Mouse (Mus musculus): ENCODE measurements around the gene Phc2. TPM values are rescaled to one million over a fixed set of nuclear protein-coding genes. Genes with fewer than 3 reads are reported as not detected.

The Phc2 gene
- total and polyA plus RNA-seq, 3 experiments = 23.7 to 65.5 TPM; not detected in 1

- H3K4me1 ChIP-seq (ENCODE audit: control insufficient read depth in 1 of 2, insufficient read depth in 2 of 2, low read length in 2 of 2) = no peaks in the 10 kb centered on the region
Observed at GRCm38 (mm10) chr4:128672494-128672893, 18.0 kb downstream of the Phc2 start.

GRCm38 (mm10) chr4:128678564-128679217, 24.2 kb downstream of the Phc2 start:
- Histone ChIP-seq H3K27me3 (ENCODE audit: control insufficient read depth in 1 of 2, insufficient read depth in 2 of 2, low read length in 2 of 2) (peaks cover 4 to 9% of the 10 kb centered on the region in 2 experiments; a peak in 3 of 4 replicates), H3K27ac (ENCODE audit: control insufficient read depth, low read depth, low read length) (no peak overlapping the region), H3K4me1 (ENCODE audit: control insufficient read depth in 1 of 2, insufficient read depth in 2 of 2, low read length in 2 of 2) (no peaks in the 10 kb centered on the region), H3K9me3 (replicated peaks; ENCODE audit: insufficient read depth, low read length) (no peaks in the 10 kb centered on the region), H3K36me3 (ENCODE audit: control insufficient read depth in 1 of 2, insufficient read depth in 2 of 2, low read length in 2 of 2) (no peaks in the 10 kb centered on the region), H3K9ac (ENCODE audit: control insufficient read depth, low read depth, low read length, poor library complexity, severe bottlenecking) (no peak overlapping the region), H3K79me2 (ENCODE audit: control insufficient read depth, insufficient read depth, low read length, poor library complexity) (no peaks in the 10 kb centered on the region), H3K4me3 (ENCODE audit: control insufficient read depth in 1 of 2, insufficient read depth in 1 of 2, low read depth in 2 of 2, low read length in 2 of 2) (no peak overlapping the region)
- TF ChIP-seq ZNF384 (IDR thresholded peaks at IDR 0.05; ENCODE audit: low read depth, low read length) (no peak), RCOR1 (IDR thresholded peaks at IDR 0.05; ENCODE audit: low read depth, low read length) (no peak), UBTF (IDR thresholded peaks at IDR 0.05; ENCODE audit: borderline replicate concordance, insufficient read depth, low read depth, low read length) (no peak), ELF1 (IDR thresholded peaks at IDR 0.05; ENCODE audit: low read depth, low read length) (no peak), MEF2A (IDR thresholded peaks at IDR 0.05; ENCODE audit: extremely low read depth, insufficient replicate concordance, low read depth, low read length, poor library complexity, severe bottlenecking) (no peak), USF2 (IDR thresholded peaks at IDR 0.05; ENCODE audit: borderline replicate concordance in 1 of 2, insufficient read depth in 1 of 2, low read depth in 1 of 2, low read length in 2 of 2) (no peak), HCFC1 (IDR thresholded peaks at IDR 0.05; ENCODE audit: low read depth, low read length) (no peak), POLR2A (IDR thresholded peaks at IDR 0.05; ENCODE audit: control insufficient read depth in 1 of 2, insufficient read depth in 1 of 2, low read depth in 1 of 2, low read length in 2 of 2, poor library complexity in 1 of 2) (no peak), JUND (IDR thresholded peaks at IDR 0.05; ENCODE audit: low read depth, low read length) (no peak), CHD2 (IDR thresholded peaks at IDR 0.05; ENCODE audit: low read length) (no peak), SIN3A (IDR thresholded peaks at IDR 0.05; ENCODE audit: low read length) (no peak), POLR2AphosphoS2 (IDR thresholded peaks at IDR 0.05; ENCODE audit: low read length) (no peak), ETS1 (IDR thresholded peaks at IDR 0.05; ENCODE audit: low read depth, low read length) (no peak), CTCF (IDR thresholded peaks at IDR 0.05 in 2 of 3, conservative IDR thresholded peaks at IDR 0.05 in 1 of 3; ENCODE audit: control insufficient read depth in 1 of 3, insufficient read depth in 1 of 3, low read depth in 2 of 3, low read length in 3 of 3, poor library complexity in 1 of 3, severe bottlenecking in 1 of 3) (no peak), E2F4 (IDR thresholded peaks at IDR 0.05; ENCODE audit: borderline replicate concordance, low read depth, low read length) (no peak), TCF12 (IDR thresholded peaks at IDR 0.05; ENCODE audit: low read depth, low read length) (no peak), MXI1 (IDR thresholded peaks at IDR 0.05; ENCODE audit: low read depth, low read length) (no peak), MAX (IDR thresholded peaks at IDR 0.05; ENCODE audit: low read length) (no peak), TAL1 (IDR thresholded peaks at IDR 0.05; ENCODE audit: low read length) (no peak)
- no peak for DNase-seq (ENCODE audit: low read depth, low spot score)

More at GRCm38 (mm10) chr4:128672494-128672893, 18.0 kb downstream of the Phc2 start:
- no peaks in the 10 kb centered on the region for H3K9me3 ChIP-seq (replicated peaks; ENCODE audit: insufficient read depth, low read length)
- no peak overlapping the region for H3K4me3 ChIP-seq (ENCODE audit: control insufficient read depth in 1 of 2, insufficient read depth in 1 of 2, low read depth in 2 of 2, low read length in 2 of 2)
- DNase-seq (ENCODE audit: low read depth, low spot score) = no peak
- no peak overlapping the region for H3K9ac ChIP-seq (ENCODE audit: control insufficient read depth, low read depth, low read length, poor library complexity, severe bottlenecking)
- no peaks in the 10 kb centered on the region for H3K79me2 ChIP-seq (ENCODE audit: control insufficient read depth, insufficient read depth, low read length, poor library complexity)
- H3K27me3 ChIP-seq (ENCODE audit: control insufficient read depth in 1 of 2, insufficient read depth in 2 of 2, low read length in 2 of 2) = peaks cover 11 to 23% of the 10 kb centered on the region in 2 experiments
- TF ChIP-seq NELFE (IDR thresholded peaks at IDR 0.05; ENCODE audit: low read depth, low read length) (no peak), MYB (IDR thresholded peaks at IDR 0.05; ENCODE audit: low read depth, low read length) (no peak), NRF1 (IDR thresholded peaks at IDR 0.05; ENCODE audit: insufficient read depth, low read depth, low read length, poor library complexity, severe bottlenecking) (no peak), SIN3A (IDR thresholded peaks at IDR 0.05; ENCODE audit: low read length) (no peak), POLR2AphosphoS2 (IDR thresholded peaks at IDR 0.05; ENCODE audit: low read length) (no peak)
- H3K27ac ChIP-seq (ENCODE audit: control insufficient read depth, low read depth, low read length) = no peak overlapping the region
- H3K36me3 ChIP-seq (ENCODE audit: control insufficient read depth in 1 of 2, insufficient read depth in 2 of 2, low read length in 2 of 2) = no peaks in the 10 kb centered on the region

Measured in MEL (cell line).